Mouse (Mus musculus) liver, postnatal 0 days (tissue): ENCODE measurements around the gene Gm45837.

Experiments used
- CTCF ChIP-seq: sonication (generic); IDR thresholded peaks from 2 replicates; pipeline ENCODE4 v1.5.1; 2016; ENCODE audit warnings: antibody characterized with exemption, low read depth
- EP300 ChIP-seq: IDR thresholded peaks from 2 replicates; pipeline ENCODE4 v1.6.1; 2016; ENCODE audit warnings: antibody characterized with exemption, low read depth, mild to moderate bottlenecking

DNA sequence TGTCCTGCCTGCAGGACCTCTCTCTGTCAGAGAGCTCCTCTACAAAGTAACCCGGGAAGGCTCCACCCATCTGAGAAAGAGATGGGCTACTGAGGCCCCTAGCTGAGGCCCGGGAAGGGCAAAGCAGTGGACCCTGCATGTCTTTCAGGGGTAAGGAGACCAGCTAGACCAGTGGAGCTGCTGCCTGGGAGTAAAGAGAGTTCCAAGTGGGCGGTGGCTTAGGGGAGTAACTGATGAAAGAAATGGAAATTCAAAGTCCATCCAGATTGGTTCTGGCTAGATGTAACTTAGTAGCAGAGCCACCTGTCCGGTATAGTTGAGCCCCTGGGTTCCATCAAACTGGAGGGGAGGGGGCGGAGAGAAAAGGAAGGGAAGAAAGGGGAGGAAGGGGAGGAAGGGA, 123.7 kb downstream of the Gm45837 start:
- TF ChIP-seq EP300 (no peak), CTCF (no peak)
